8 mouse cellular contexts compared by ENCODE assay signal in the genomic region with DNA sequence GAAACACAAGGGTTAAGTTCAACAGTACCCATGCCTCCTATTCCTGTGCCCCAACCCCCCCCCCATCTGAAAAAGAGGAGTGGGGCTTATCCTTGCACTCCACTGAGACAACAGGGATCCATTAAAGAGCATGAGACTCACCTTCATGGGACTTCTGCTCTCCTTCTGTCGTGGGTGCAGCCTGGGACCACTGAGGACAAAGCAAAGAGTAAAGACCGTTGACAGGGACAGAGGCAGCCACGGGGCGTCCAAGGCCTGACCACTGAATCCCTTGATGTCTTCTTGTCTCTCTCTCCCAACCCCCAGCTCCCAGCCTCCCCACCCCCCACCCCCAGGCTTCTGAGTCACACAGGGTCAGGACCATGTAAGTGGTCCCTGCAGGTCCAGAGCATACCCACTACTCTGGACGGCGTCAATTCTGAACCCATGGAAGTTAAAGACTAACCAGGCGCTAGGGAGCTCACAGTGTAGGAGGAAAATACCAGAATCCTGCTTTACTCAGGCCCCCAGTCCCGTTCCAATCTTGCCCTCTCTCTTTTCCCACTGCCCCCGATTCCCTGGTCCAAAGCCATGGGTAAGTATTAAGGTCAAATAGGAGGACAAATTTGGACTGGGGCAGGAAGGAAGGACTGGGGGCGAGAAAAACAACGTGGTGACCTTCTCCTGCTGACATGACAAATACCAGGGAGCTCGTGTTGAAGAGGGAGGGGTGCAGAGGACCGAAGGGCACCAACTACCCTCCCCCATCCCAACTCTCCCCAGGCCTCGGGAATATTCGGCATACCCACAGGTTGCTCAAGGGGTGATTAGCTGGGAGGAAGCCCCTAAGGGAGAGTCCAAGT. TPM values are rescaled to one million over a fixed set of nuclear protein-coding genes. Genes with fewer than 3 reads are reported as not detected.
A peak's percentile ranks its signal among the peaks of the same experiment; 100 is the strongest.
DNase-seq lines count a peak whose midpoint lies in the region; ATAC-seq and TF ChIP-seq lines count a peak whose summit lies in the region.

No protein-coding gene starts in this region.

- peak overlapping the region; percentile 91 for H3K4me3 ChIP-seq in embryonic facial prominence, embryonic 11.5 days (ENCODE audit: low read depth, low read length)
- H3K4me3 ChIP-seq in hindbrain, embryonic 16.5 days (ENCODE audit: low read length), result peak overlapping the region; percentile 81
- H3K4me3 ChIP-seq in liver, embryonic 14.5 days (ENCODE audit: insufficient read depth in 1 of 2, low read depth in 2 of 2, low read length in 2 of 2), result peak overlapping the region; percentile 59 to 73; a peak in 3 of 4 replicates

- peak overlapping the region; percentile 74 for H3K27ac ChIP-seq in embryonic facial prominence, embryonic 11.5 days (replicated peaks; ENCODE audit: low read depth, low read length)
- peak overlapping the region; percentile 80 for H3K27ac ChIP-seq in hindbrain, embryonic 16.5 days (ENCODE audit: low read depth, low read length)
- H3K27ac ChIP-seq in liver, embryonic 14.5 days, result peak overlapping the region; percentile 33; the same call in 1 of the 2 replicates

- peak; percentile 67 for DNase-seq in gastrocnemius, postnatal 25 days
- DNase-seq in gastrocnemius, postnatal 36 days, result no peak
- no peak for DNase-seq in embryonic facial prominence, embryonic 11.5 days (ENCODE audit: low spot score)
- no peak for DNase-seq in liver, embryonic 14.5 days (ENCODE audit: low read depth in 3 of 3, low spot score in 3 of 3)
- DNase-seq in right cerebral cortex, adult 2 months (ENCODE audit: low spot score in 2 of 2), result no peak
- no peak for DNase-seq in right cerebral cortex, postnatal 36 days (ENCODE audit: low spot score in 2 of 2)

- no peaks in the 10 kb centered on the region for H3K27me3 ChIP-seq in embryonic facial prominence, embryonic 11.5 days (ENCODE audit: control insufficient read depth, insufficient read depth, low read length)
- no peaks in the 10 kb centered on the region for H3K27me3 ChIP-seq in hindbrain, embryonic 16.5 days (replicated peaks; ENCODE audit: control insufficient read depth, insufficient read depth, low read length)
- no peaks in the 10 kb centered on the region for H3K27me3 ChIP-seq in liver, embryonic 14.5 days (ENCODE audit: control insufficient read depth, insufficient read depth, low read length)

- no peak for ATAC-seq in embryonic facial prominence, embryonic 11.5 days (replicated peaks; ENCODE audit: insufficient number of reproducible peaks, low FRiP score, low TSS enrichment, low read depth)
- ATAC-seq in hindbrain, embryonic 16.5 days, result no peak
- no peak for ATAC-seq in liver, embryonic 14.5 days (ENCODE audit: insufficient read depth)
- no peak for ATAC-seq in granulocyte monocyte progenitor cell, adult 5-6 weeks (replicated peaks; ENCODE audit: poor library complexity, severe bottlenecking)

- peak overlapping the region; percentile 87 for H3K4me2 ChIP-seq in embryonic facial prominence, embryonic 11.5 days (ENCODE audit: low read depth, low read length)
- H3K4me2 ChIP-seq in hindbrain, embryonic 16.5 days (ENCODE audit: low read length), result peak overlapping the region; percentile 59
- H3K4me2 ChIP-seq in liver, embryonic 14.5 days (ENCODE audit: low read depth), result peak overlapping the region; percentile 88

- TF ChIP-seq CTCF in liver, embryonic 14.5 days (IDR thresholded peaks at IDR 0.05; ENCODE audit: low read depth), result no peak

- intact Hi-C loops in gastrocnemius, postnatal 36 days (cut with DNase I), result loop anchor here (2.0 kb wide), 1 partner anchor 216 kb away; no protein-coding TSS in a partner anchor

- H3K36me3 ChIP-seq in embryonic facial prominence, embryonic 11.5 days (replicated peaks; ENCODE audit: control insufficient read depth, insufficient read depth, low read depth, low read length), result peaks cover 9% of the 10 kb centered on the region; the same call in 1 of the 2 replicates
- H3K36me3 ChIP-seq in hindbrain, embryonic 16.5 days (ENCODE audit: control insufficient read depth, insufficient read depth, low read length), result peaks cover 9% of the 10 kb centered on the region
- H3K36me3 ChIP-seq in liver, embryonic 14.5 days (replicated peaks; ENCODE audit: control insufficient read depth, insufficient read depth, low read depth), result peaks cover 10% of the 10 kb centered on the region

- no peak for TF ChIP-seq EP300 in liver, embryonic 14.5 days (IDR thresholded peaks at IDR 0.05; ENCODE audit: low read depth)

- peak overlapping the region; percentile 97 for H3K9ac ChIP-seq in embryonic facial prominence, embryonic 11.5 days (replicated peaks; ENCODE audit: low read length)
- peak overlapping the region; percentile 90 for H3K9ac ChIP-seq in hindbrain, embryonic 16.5 days (ENCODE audit: low read depth, low read length)
- 0 out of 2 replicates have a peak overlapping the region, but pooled peaks have one; percentile 2 for H3K9ac ChIP-seq in liver, embryonic 14.5 days (replicated peaks)

- WGBS in embryonic facial prominence, embryonic 11.5 days, result 15% methylated on average over 15 of the region's 15 CpGs
- WGBS in hindbrain, embryonic 16.5 days, result 24% methylated on average over 15 of the region's 15 CpGs
- 48% methylated on average over 15 of the region's 15 CpGs for WGBS in liver, embryonic 14.5 days (ENCODE audit: insufficient replicate concordance)

- H3K4me1 ChIP-seq in embryonic facial prominence, embryonic 11.5 days (ENCODE audit: control insufficient read depth, insufficient read depth, low read length), result peaks cover 15% of the 10 kb centered on the region
- H3K4me1 ChIP-seq in hindbrain, embryonic 16.5 days (ENCODE audit: control insufficient read depth, insufficient read depth, low read depth, low read length), result peaks cover 39% of the 10 kb centered on the region
- peaks cover 3 to 19% of the 10 kb centered on the region in 2 experiments for H3K4me1 ChIP-seq in liver, embryonic 14.5 days (replicated peaks; ENCODE audit: control insufficient read depth in 2 of 2, insufficient read depth in 2 of 2, low read length in 1 of 2)

- H3K9me3 ChIP-seq in embryonic facial prominence, embryonic 11.5 days (replicated peaks; ENCODE audit: control insufficient read depth, low read length), result no peaks in the 10 kb centered on the region
- no peaks in the 10 kb centered on the region for H3K9me3 ChIP-seq in hindbrain, embryonic 16.5 days (ENCODE audit: control insufficient read depth, low read length)
- no peaks in the 10 kb centered on the region for H3K9me3 ChIP-seq in liver, embryonic 14.5 days (ENCODE audit: control insufficient read depth, low read length)

RNA-seq across cellular contexts. Expression of a gene that starts 3.7 kb away (rescaled TPM):
- total RNA-seq in gastrocnemius, postnatal 25 days (2021), result 100 to 1,000 TPM; 135 to 170 TPM
- 100 to 1,000 TPM; 137 to 152 TPM for total RNA-seq in gastrocnemius, postnatal 36 days (2021)
- polyA plus RNA-seq in embryonic facial prominence, embryonic 11.5 days (2014; fragmentation: Nextera tagmentation; extraction: Ambion mirVana), result 2.9 and 3.2 TPM in 2 replicates
- polyA plus RNA-seq in hindbrain, embryonic 16.5 days (2015; fragmentation: Nextera tagmentation; extraction: Ambion mirVana), result 3.7 and 3.8 TPM in 2 replicates
- 27.9 and 33.9 TPM in 2 replicates for polyA plus RNA-seq in liver, embryonic 14.5 days (2012; rRNA removed)
- polyA plus RNA-seq in liver, embryonic 14.5 days (2014; fragmentation: Nextera tagmentation; extraction: Ambion mirVana), result 1.2 and 1.7 TPM in 2 replicates
- total RNA-seq in granulocyte monocyte progenitor cell, adult 5-6 weeks (2014; fragmentation: Nextera tagmentation), result 21.2 and 28.6 TPM in 2 replicates
- 34.3 and 41.4 TPM in 2 replicates for total RNA-seq in granulocyte monocyte progenitor cell, adult 5-6 weeks (2017)

Comparison
In these comparisons a context has a peak if more than half of its experiments do, and no peak if none do; other contexts are left out.
1. H3K9ac ChIP-seq: peak in every context shown above with its lines; median percentile 97 in embryonic facial prominence, embryonic 11.5 days; 90 in hindbrain, embryonic 16.5 days; 2 in liver, embryonic 14.5 days.